Mouse (Mus musculus): ENCODE results near the gene Spint2.

- TF ChIP-seq GATA1 (IDR thresholded peaks at IDR 0.05; ENCODE audit: borderline replicate concordance, low read length) (no peak), FLI1 (IDR thresholded peaks at IDR 0.05; ENCODE audit: low read length) (no peak)
Measured at GRCm38 (mm10) chr7:29214236-29214635, 67.5 kb downstream of the Spint2 start.
